Mouse (Mus musculus) kidney, postnatal 25 days (tissue): ENCODE data around the gene Zfp747.

Experiments used
- DNase-seq, 2 experiments: peaks; one replicate each; pipeline ENCODE4 v3.0.0; 2021; ENCODE audit warnings: mixed read lengths in 2 of 2

The Zfp747 gene

DNA sequence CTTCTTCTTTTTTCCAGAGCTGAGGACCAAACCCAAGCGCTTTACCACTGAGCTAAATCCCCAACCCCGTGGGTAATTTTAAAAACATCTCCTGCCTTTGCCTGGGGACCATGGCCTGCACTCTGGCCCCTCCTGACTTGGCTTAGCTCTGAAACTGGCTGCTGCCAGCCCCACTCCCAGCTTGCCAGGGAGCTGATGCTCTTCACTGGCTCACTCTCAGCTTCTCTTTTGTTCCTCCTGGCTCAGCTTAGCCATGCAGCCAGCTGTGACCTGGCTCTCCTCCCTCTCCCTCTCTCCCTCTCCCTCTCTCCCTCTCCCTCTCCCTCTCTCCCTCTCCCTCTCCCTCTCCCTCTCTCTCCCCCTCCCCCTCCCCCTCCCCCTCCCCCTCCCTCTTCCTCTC is 49.2 kb downstream of the Zfp747 start:
- peak; percentile 40 to 71 for DNase-seq

DNA sequence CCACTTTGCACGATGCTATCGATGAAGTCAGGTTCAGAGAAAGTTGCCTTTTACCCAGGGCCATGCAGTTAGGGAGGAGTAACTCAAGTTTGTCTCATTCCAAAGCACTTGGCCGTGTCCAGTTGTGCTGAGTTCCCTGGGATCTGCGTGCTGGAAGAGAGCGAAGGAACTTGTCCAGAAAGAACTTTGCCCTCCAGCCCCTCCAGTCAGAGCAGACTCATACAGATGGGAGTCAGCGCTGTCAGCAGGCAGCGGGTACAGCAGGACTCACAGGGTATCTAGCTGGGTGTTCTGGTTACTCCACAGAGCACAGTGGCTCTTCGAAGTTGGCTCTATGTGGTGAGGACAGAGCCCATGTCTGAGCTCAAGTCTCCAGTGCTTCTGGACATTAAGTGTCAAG is 50.3 kb downstream of the Zfp747 start:
- peak; percentile 57 to 81 for DNase-seq

GRCm38 (mm10) chr7:127324944-127325343 is 50.9 kb downstream of the Zfp747 start:
- no peak for DNase-seq
